Mouse (Mus musculus) forebrain, embryonic 12.5 days (tissue): ENCODE measurements at regions not wholly inside any gene's neighbourhood (a gene's known extent, or its start where the extent isn't known, plus 50 kb on each side); places are given as distances from the start of the nearest gene placed in this dataset.

Source experiments
- ATAC-seq: fragments of 200-750 bp; cut with Nextera tagmentation; 2 replicates; pipeline ENCODE4 v1.8.0; 2017; ENCODE audit warnings: moderate TSS enrichment; ENCODE audit not compliant: low FRiP score
- H3K27ac ChIP-seq: fragments of 300-500 bp; sonication (generic); 2 replicates; pipeline ENCODE4 v1.5.1; 2016; ENCODE audit warnings: mild to moderate bottlenecking
- H3K27me3 ChIP-seq: fragments of 300-500 bp; sonication (generic); 2 replicates; pipeline ENCODE4 v1.6.1; 2016; ENCODE audit warnings: mild to moderate bottlenecking
- H3K36me3 ChIP-seq: fragments of 300-500 bp; sonication (generic); replicated peaks from 2 replicates; pipeline ENCODE4 v1.6.1; 2016; ENCODE audit warnings: mild to moderate bottlenecking
- H3K4me1 ChIP-seq: fragments of 300-500 bp; sonication (generic); 2 replicates; pipeline ENCODE4 v1.6.1; 2016
- H3K4me2 ChIP-seq: fragments of 300-500 bp; sonication (generic); 2 replicates; pipeline ENCODE4 v1.6.1; 2016; ENCODE audit warnings: mild to moderate bottlenecking, moderate library complexity
- H3K4me3 ChIP-seq: fragments of 300-500 bp; sonication (generic); replicated peaks from 2 replicates; pipeline ENCODE4 v1.5.1; 2016; ENCODE audit warnings: mild to moderate bottlenecking
- H3K9ac ChIP-seq: fragments of 300-500 bp; sonication (generic); 2 replicates; pipeline ENCODE4 v1.6.1; 2016; ENCODE audit warnings: mild to moderate bottlenecking
- H3K9me3 ChIP-seq: fragments of 300-500 bp; sonication (generic); 2 replicates; pipeline ENCODE4 v1.6.1; 2016
- WGBS: fragments of 180-500 bp; shearing (Covaris S2); methylation state at CpG from one replicate; pipeline ENCODE4 v1.1.7; 2016; 5-methylcytosine and 5-hydroxymethylcytosine counted together

DNA sequence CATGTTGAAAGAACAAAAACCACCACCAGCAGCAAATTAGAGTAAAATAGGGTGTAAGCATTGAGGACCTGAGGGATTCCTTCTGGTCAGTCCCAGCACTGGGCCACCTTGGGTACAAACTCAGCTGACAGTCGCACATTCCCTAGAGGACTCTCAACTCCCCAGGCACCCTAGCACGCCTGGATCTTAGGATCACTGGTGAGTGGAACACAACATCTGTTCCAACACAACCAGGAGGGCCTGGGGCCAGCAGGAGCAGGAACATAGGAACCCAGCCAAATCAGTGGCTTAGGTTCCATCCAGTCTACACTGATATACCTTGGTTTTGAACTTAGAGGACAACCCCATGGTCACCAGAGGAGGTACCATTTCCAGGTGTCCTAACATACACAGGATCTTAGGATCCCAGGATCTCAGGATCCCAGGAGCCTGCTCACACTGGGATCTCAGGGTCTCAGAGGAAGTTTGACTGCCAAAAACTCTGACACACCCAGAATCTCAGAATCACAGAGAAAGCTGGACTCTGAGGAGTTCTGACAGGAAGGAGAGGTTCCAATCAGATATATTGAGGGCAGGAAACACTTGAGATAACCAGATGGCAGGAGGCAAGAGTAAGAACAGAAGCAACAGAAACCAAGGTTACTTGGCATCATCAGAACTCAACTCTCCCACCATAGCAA is 171.7 kb upstream of the Marcks start:
- Histone ChIP-seq H3K9me3 (no peaks in the 10 kb centered on the region), H3K9ac (no peak overlapping the region), H3K4me1 (peaks cover 6% of the 10 kb centered on the region; the same call in 1 of the 2 replicates), H3K4me2 (no peak overlapping the region), H3K36me3 (no peaks in the 10 kb centered on the region), H3K4me3 (no peak overlapping the region), H3K27me3 (no peaks in the 10 kb centered on the region), H3K27ac (no peak overlapping the region)
- WGBS, result 93% methylated on average over 2 of the region's 2 CpGs
- ATAC-seq, result no peak

DNA sequence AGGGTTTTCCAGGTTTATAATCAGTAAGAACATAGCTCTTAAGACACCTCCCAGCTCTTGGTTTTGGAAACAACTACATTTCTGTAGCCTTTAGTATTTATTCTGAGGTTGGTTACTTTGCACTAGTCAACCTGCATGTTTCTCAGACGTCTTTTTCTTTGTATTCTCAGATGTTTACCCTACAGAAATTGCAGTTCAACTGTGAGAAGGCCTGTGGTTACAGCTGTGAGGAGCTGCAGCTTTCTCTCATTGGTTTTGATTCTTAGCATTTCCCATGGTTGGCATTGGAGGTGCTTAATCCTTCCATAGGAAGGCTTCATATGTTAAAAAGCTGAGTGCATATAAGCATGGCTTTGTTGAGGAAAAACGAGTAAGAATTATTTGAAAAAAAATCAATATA is 165.9 kb upstream of the Marcks start:
- Histone ChIP-seq H3K27me3 (no peaks in the 10 kb centered on the region), H3K4me3 (no peak overlapping the region), H3K4me2 (no peak overlapping the region), H3K9me3 (no peaks in the 10 kb centered on the region), H3K4me1 (no peaks in the 10 kb centered on the region), H3K27ac (no peak overlapping the region), H3K36me3 (no peaks in the 10 kb centered on the region), H3K9ac (no peak overlapping the region)
- WGBS, result 50% methylated on average over 2 of the region's 2 CpGs
- ATAC-seq, result no peak

DNA sequence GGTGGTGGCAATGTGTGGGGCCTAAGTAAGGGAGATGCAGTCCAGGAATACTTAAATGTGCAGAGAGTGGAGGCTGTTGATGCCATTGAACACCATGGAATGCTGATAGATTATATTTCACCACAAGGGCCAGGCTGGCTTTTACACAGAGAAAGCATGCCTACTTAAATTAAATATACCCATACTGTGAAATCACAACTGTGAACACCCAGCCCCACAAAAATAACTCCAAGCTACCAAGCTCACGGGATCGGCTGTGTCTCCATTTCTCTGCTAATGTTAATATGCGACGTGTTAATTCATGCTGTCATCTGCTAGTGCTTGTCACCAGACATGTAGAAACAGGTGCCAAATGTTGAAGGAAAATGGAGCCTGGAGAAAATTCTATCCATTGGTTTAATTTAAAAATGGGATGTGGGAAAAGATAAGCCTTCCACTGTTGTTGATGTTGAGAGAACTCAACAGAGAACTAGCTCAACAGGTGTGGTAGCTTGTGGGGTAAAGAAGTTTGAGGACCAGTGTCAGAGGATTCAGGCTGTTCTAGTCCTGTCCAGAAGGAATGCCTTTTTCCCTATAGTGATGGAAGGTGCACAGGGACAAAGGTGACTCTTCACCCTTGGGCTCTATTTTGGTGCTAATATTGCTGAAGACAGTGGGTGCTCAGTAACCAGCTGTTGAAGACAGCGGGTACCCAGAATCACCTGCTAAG is 161.6 kb upstream of the Marcks start:
- H3K4me3 ChIP-seq, result no peak overlapping the region
- H3K4me1 ChIP-seq, result no peaks in the 10 kb centered on the region
- no peak overlapping the region for H3K4me2 ChIP-seq
- 85% methylated on average over 5 of the region's 5 CpGs for WGBS
- no peak overlapping the region for H3K9ac ChIP-seq
- no peaks in the 10 kb centered on the region for H3K36me3 ChIP-seq
- H3K9me3 ChIP-seq, result no peaks in the 10 kb centered on the region
- ATAC-seq, result no peak
- H3K27me3 ChIP-seq, result no peaks in the 10 kb centered on the region
- no peak overlapping the region for H3K27ac ChIP-seq

DNA sequence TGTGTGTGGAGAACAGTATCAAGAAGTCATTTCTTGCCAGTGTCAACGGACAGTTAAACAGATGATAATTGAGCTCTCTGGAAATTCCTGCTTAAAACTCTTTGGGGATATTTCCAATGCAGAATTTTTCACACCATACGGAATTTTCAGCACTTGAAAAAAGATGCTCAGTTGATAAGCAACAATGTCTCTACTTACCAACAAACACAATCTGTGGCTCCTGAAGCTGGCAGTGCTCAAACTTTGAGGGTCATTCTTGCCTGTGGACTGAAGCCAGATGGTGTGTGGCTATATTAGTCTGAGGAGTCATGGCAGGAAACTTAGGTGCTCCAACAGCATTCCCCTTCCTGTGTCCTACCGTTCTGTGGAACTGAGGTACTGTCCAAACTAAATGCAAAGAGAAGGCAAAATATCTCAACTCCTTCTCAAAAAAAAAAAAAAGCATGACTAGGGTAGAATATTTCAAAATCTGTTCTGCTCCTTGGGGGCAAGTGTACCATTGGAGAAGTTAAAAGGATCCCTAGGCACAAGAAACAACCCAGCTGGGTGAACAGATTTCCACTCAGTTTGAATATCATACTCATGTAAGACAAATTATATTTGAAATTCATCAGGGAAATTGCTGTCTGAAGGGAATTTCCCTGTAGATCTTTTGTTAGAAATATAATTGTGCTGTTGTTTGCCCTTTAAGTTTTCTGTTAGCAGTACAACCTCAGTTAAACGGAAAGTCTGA is 160.1 kb upstream of the Marcks start:
- H3K4me3 ChIP-seq, result no peak overlapping the region
- ATAC-seq, result no peak
- no peak overlapping the region for H3K9ac ChIP-seq
- no peaks in the 10 kb centered on the region for H3K9me3 ChIP-seq
- 89% methylated on average over 4 of the region's 4 CpGs for WGBS
- no peak overlapping the region for H3K27ac ChIP-seq
- no peaks in the 10 kb centered on the region for H3K4me1 ChIP-seq
- no peaks in the 10 kb centered on the region for H3K36me3 ChIP-seq
- no peak overlapping the region for H3K4me2 ChIP-seq
- H3K27me3 ChIP-seq, result no peaks in the 10 kb centered on the region

DNA sequence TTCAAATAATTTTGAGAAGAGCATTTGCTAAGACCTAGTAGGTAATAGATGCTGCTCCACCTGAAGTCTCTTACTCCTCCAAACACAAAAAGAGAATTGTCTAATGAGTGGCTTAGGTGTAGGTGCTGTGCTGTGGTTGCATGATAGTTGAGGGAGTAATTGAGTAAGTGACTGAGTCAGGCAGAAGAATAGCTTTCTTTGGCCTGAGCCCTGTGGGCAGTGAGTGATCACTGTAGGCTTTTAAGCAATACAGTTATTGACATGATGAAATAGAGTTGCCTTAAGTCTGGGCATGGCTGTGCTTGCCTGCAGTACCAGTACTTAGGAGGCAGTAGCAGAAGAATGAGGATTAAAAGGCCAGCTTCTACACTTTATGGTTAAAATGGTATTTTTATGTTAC is 155.5 kb upstream of the Marcks start:
- no peak overlapping the region for H3K27ac ChIP-seq
- no peak overlapping the region for H3K4me3 ChIP-seq
- no peak overlapping the region for H3K9ac ChIP-seq
- no peaks in the 10 kb centered on the region for H3K9me3 ChIP-seq
- no peak for ATAC-seq
- H3K27me3 ChIP-seq, result no peaks in the 10 kb centered on the region
- H3K4me1 ChIP-seq, result no peaks in the 10 kb centered on the region
- H3K4me2 ChIP-seq, result no peak overlapping the region
- H3K36me3 ChIP-seq, result no peaks in the 10 kb centered on the region

DNA sequence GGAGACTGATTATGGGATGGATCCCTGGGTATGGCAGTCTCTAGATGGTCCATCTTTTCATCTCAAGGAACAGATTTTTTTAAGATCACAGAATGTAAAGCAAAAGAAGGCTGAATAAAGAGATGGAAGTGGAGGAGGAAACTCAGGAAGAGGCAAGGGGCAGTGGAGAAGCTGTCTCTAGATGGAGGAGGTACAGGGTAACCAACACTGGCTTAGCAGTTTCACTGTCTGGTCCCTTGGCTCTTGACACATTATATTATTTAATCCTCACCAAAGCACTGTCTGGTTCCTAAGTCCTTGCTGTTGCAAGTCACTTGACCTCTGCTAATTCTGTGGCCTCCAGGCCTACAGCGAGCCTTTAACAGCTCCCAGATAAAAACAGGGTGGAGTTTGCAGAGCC is 154.6 kb upstream of the Marcks start:
- Histone ChIP-seq H3K9ac (no peak overlapping the region), H3K4me3 (no peak overlapping the region), H3K4me1 (no peaks in the 10 kb centered on the region), H3K27me3 (no peaks in the 10 kb centered on the region), H3K9me3 (no peaks in the 10 kb centered on the region), H3K36me3 (no peaks in the 10 kb centered on the region), H3K4me2 (no peak overlapping the region), H3K27ac (no peak overlapping the region)
- 86% methylated on average over 1 of the region's 1 CpGs for WGBS
- ATAC-seq, result no peak

DNA sequence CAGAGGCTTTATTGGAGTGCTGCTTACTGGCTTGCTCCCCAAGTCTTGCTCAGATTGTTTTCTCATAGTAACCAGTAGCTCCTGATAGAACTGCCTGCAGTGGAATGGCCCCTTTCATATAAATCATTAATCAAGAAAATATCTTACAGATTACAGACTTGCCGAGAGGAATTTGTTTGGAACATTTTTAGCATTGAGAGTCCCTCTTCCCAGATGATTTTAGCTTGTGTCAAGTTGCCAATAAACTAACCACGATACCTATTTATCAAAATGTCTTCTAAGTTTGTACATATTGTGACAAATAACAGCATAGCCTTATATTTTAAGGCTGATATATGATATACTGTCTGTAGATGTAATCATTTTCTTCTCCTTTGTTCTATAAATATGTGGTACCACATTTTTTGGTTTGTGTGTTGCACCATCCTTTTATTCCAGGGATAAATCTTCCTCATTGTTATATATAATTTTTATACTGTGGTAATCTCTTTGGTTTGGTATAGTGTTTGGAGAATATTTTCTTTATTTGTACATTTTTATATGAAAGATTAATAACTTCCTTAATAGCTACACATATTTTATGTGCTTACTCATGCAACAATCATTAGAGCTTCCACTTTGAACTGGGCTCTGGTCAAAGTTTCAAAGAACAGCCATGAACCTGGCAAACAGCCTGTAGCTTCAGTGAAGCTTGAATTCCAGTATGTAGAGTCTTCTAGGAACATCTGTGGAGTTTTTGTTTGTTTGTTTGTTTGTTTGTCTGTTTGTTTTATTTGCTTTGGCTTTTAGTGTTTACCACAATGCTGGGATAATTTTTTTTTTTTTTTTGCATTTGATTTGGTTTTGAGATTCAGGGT is 153.1 kb upstream of the Marcks start:
- no peak for ATAC-seq
- no peaks in the 10 kb centered on the region for H3K4me1 ChIP-seq
- H3K36me3 ChIP-seq, result no peaks in the 10 kb centered on the region
- H3K4me2 ChIP-seq, result no peak overlapping the region
- H3K27me3 ChIP-seq, result no peaks in the 10 kb centered on the region
- no peak overlapping the region for H3K4me3 ChIP-seq
- H3K9ac ChIP-seq, result no peak overlapping the region
- H3K9me3 ChIP-seq, result no peaks in the 10 kb centered on the region
- 94% methylated on average over 2 of the region's 2 CpGs for WGBS
- H3K27ac ChIP-seq, result no peak overlapping the region

DNA sequence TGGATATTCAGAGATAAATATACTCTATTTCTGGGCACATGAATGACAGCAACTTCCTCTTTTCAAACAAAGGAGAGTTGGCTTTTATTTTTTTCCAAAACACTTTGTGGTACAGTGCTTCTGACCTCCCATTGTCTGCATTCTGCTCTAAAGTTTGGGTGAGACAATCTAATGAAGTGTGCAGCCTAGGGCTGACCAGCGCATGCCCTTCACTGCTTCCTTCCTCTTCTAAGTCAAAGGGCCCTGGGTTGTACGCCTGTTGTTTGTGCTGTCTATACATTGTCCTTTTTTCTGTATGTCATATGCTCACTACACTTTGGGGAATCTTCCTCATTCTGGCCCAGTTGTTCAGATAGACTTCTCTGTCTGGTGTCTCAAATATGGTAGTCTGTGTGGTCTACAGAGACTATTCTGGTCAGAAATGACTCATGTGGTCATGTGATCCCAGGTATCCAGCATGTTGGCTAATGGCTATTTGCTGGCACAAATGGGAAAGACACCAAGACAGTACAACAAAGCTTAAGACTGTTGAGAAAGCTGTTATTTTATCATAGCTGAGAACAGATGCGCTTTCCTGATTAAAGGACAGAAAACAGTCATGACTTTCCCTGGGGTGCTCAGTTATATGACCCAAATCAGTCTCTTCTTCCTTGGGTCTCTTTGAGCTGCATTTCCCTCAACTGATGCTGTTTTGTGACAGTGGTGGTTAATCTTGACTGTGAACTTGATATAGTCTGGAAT is 151.4 kb upstream of the Marcks start:
- H3K9me3 ChIP-seq, result no peaks in the 10 kb centered on the region
- H3K27me3 ChIP-seq, result no peaks in the 10 kb centered on the region
- no peak for ATAC-seq
- no peaks in the 10 kb centered on the region for H3K4me1 ChIP-seq
- 84% methylated on average over 3 of the region's 3 CpGs for WGBS
- no peak overlapping the region for H3K27ac ChIP-seq
- H3K4me2 ChIP-seq, result no peak overlapping the region
- H3K36me3 ChIP-seq, result no peaks in the 10 kb centered on the region
- H3K9ac ChIP-seq, result no peak overlapping the region
- no peak overlapping the region for H3K4me3 ChIP-seq

DNA sequence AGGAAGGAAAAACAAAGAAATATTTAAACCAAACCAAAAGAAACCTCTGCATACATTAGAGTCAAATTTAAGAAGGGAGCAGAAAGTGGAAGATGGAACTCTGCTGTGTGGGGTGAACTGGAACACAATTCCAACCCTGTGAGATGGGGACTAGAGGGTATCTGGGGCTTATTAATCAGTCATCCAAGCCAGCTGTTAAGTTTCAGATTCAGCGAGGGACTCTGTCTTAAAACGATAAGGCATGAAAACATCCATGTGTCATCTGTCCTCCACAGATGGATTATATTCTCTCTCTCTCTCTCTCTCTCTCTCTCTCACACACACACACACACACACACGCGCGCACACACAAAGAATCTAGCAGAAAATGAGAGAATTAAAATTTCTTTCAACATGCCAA is 147.6 kb upstream of the Marcks start:
- Histone ChIP-seq H3K27ac (no peak overlapping the region), H3K9ac (no peak overlapping the region), H3K4me2 (no peak overlapping the region), H3K36me3 (no peaks in the 10 kb centered on the region), H3K4me1 (no peaks in the 10 kb centered on the region), H3K9me3 (no peaks in the 10 kb centered on the region), H3K4me3 (no peak overlapping the region), H3K27me3 (no peaks in the 10 kb centered on the region)
- 84% methylated on average over 5 of the region's 5 CpGs for WGBS
- ATAC-seq, result no peak

DNA sequence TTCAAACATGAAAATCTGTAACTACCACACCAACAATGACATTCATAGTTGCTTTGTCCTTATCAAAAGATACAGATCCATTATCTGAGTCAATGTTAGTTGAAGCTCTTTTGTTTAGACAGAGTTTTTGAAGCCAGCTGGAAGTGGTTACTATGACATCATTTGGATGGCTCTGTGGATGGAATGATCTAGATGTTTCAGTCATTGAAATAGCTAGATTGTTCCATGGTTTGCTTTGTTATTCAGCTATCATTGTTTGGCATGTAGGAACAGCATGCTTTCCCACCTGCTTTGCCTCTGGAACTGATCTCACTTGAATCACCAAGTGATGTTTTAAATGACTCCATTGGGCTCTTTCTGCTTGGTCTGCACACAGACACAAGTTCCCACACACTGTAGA is 144.2 kb upstream of the Marcks start:
- Histone ChIP-seq H3K9me3 (no peaks in the 10 kb centered on the region), H3K4me1 (no peaks in the 10 kb centered on the region), H3K27ac (no peak overlapping the region), H3K27me3 (no peaks in the 10 kb centered on the region), H3K4me3 (no peak overlapping the region), H3K9ac (no peak overlapping the region), H3K4me2 (no peak overlapping the region), H3K36me3 (no peaks in the 10 kb centered on the region)
- no peak for ATAC-seq

DNA sequence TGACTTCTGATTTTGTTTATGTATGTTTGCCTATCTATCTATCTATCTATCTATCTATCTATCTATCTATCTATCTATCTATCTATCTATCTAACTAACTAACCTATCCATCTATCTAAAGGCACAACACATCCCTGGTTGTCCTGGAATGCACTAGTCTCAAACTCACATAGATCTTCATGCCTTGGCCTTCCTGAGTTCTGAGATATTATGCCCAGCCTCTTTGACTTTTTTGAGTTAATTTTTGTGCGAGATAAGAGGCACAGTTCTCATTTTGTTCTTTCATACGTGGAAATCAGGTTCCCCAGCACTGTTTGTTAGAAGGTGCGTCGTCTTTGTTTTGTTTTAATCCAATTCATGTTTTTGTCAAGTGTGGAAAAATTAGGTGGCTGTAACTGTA is 142.1 kb upstream of the Marcks start:
- Histone ChIP-seq H3K4me3 (no peak overlapping the region), H3K9ac (no peak overlapping the region), H3K27ac (no peak overlapping the region), H3K27me3 (no peaks in the 10 kb centered on the region), H3K36me3 (no peaks in the 10 kb centered on the region), H3K4me2 (no peak overlapping the region), H3K9me3 (no peaks in the 10 kb centered on the region), H3K4me1 (no peaks in the 10 kb centered on the region)
- no peak for ATAC-seq
- 95% methylated on average over 4 of the region's 4 CpGs for WGBS
